Mouse (Mus musculus) CH12.LX (cell line): ENCODE data around the gene Qrich1. TPM values are rescaled to one million over a fixed set of nuclear protein-coding genes. Genes with fewer than 3 reads are reported as not detected.

Experiments used
- DNase-seq: peaks from one replicate; pipeline ENCODE4 v3.0.0-alpha.2; 2013; ENCODE audit errors: extremely low read depth
- H3K27ac ChIP-seq: 2 replicates; pipeline ENCODE4 v1.5.1; 2012; ENCODE audit warnings: low read depth, mild to moderate bottlenecking, control low read depth, moderate library complexity; ENCODE audit not compliant: insufficient read depth
- H3K27me3 ChIP-seq: replicated peaks from 2 replicates; pipeline ENCODE3; 2012; ENCODE audit warnings: inconsistent platforms
- H3K36me3 ChIP-seq, 2 experiments: replicated peaks in 1 of 2; 2 replicates each; pipeline versions ENCODE3 to v1.6.1; 2012; ENCODE audit warnings: inconsistent platforms in 1 of 2, low read length in 1 of 2, mild to moderate bottlenecking in 1 of 2, mixed read lengths in 1 of 2, moderate library complexity in 1 of 2; ENCODE audit not compliant: control insufficient read depth in 1 of 2, insufficient read depth in 1 of 2
- H3K4me1 ChIP-seq, 2 experiments: 2 replicates each; pipeline ENCODE4 v1.6.1; 2012; ENCODE audit warnings: inconsistent platforms in 1 of 2, moderate library complexity in 1 of 2; ENCODE audit not compliant: insufficient read depth in 2 of 2, control insufficient read depth in 1 of 2
- H3K4me2 ChIP-seq: 2 replicates; pipeline ENCODE4 v1.6.1; 2012; ENCODE audit warnings: low read depth, mild to moderate bottlenecking, control low read depth; ENCODE audit not compliant: poor library complexity, insufficient read depth, severe bottlenecking
- H3K4me3 ChIP-seq, 3 experiments: fragments of 150-350 bp in 1 of 3; sonication (generic) in 1 of 3; replicated peaks in 1 of 3; 2 replicates each; pipeline versions ENCODE3 to v1.5.1; 2011 to 2012; ENCODE audit warnings: low read depth in 2 of 3, low read length in 2 of 3, mild to moderate bottlenecking in 2 of 3, moderate library complexity in 2 of 3, control low read depth in 1 of 3, improper control_type of control experiment in 1 of 3, inconsistent platforms in 1 of 3, mixed read lengths in 1 of 3; ENCODE audit not compliant: poor library complexity in 1 of 3
- H3K79me2 ChIP-seq: replicated peaks from 2 replicates; pipeline ENCODE4 v1.6.1; 2012; ENCODE audit warnings: mild to moderate bottlenecking, moderate library complexity; ENCODE audit not compliant: control insufficient read depth, poor library complexity, insufficient read depth, severe bottlenecking; ENCODE audit errors: extremely low read depth
- H3K9ac ChIP-seq: 2 replicates; pipeline ENCODE4 v1.6.1; 2012; ENCODE audit warnings: low read depth, mild to moderate bottlenecking, control low read depth, moderate library complexity; ENCODE audit not compliant: insufficient read depth
- H3K9me3 ChIP-seq: replicated peaks from 2 replicates; pipeline ENCODE3; 2012; ENCODE audit warnings: low read length, inconsistent platforms, mixed read lengths
- BHLHE40 ChIP-seq: IDR thresholded peaks from 2 replicates; pipeline ENCODE4 v1.6.1; 2011; ENCODE audit warnings: mild to moderate bottlenecking, low read depth, low read length, improper control_type of control experiment
- CHD1 ChIP-seq: IDR thresholded peaks from 2 replicates; pipeline ENCODE4 v1.6.1; 2012; ENCODE audit warnings: low read depth, low read length, improper control_type of control experiment, inconsistent platforms
- CHD2 ChIP-seq: IDR thresholded peaks from 2 replicates; pipeline ENCODE4 v1.6.1; 2011; ENCODE audit warnings: low read length, improper control_type of control experiment
- CTCF ChIP-seq, 2 experiments: IDR thresholded peaks in 1 of 2; conservative IDR thresholded peaks in 1 of 2; 2 replicates each; pipeline ENCODE4 v1.5.1; 2011 to 2012; ENCODE audit warnings: low read depth in 2 of 2, low read length in 2 of 2, improper control_type of control experiment in 1 of 2, inconsistent platforms in 1 of 2, mild to moderate bottlenecking in 1 of 2, moderate library complexity in 1 of 2
- E2F4 ChIP-seq: IDR thresholded peaks from 2 replicates; pipeline ENCODE4 v1.6.1; 2011; ENCODE audit warnings: low read depth, low read length, improper control_type of control experiment; ENCODE audit not compliant: insufficient replicate concordance
- ELF1 ChIP-seq: IDR thresholded peaks from 2 replicates; pipeline ENCODE4 v1.6.1; 2014; ENCODE audit warnings: low read depth, mild to moderate bottlenecking, inconsistent platforms, low read length, improper control_type of control experiment
- EP300 ChIP-seq: IDR thresholded peaks from 2 replicates; pipeline ENCODE4 v1.6.1; 2011; ENCODE audit warnings: low read length, improper control_type of control experiment
- ETS1 ChIP-seq: conservative IDR thresholded peaks from 2 replicates; pipeline ENCODE4 v1.6.1; 2012; ENCODE audit warnings: low read depth, mild to moderate bottlenecking, inconsistent platforms, low read length, improper control_type of control experiment, moderate library complexity
- GABPA ChIP-seq: IDR thresholded peaks from 2 replicates; pipeline ENCODE4 v1.6.1; 2012; ENCODE audit warnings: low read depth, low read length, improper control_type of control experiment, inconsistent platforms; ENCODE audit not compliant: insufficient replicate concordance
- HCFC1 ChIP-seq: IDR thresholded peaks from 2 replicates; pipeline ENCODE4 v1.6.1; 2012; ENCODE audit warnings: low read depth, mild to moderate bottlenecking, inconsistent platforms, low read length, improper control_type of control experiment
- IRF4 ChIP-seq: IDR thresholded peaks from 2 replicates; pipeline ENCODE4 v1.6.1; 2014; ENCODE audit warnings: low read depth, mild to moderate bottlenecking, inconsistent platforms, low read length, improper control_type of control experiment
- JUN ChIP-seq: IDR thresholded peaks from 2 replicates; pipeline ENCODE4 v1.6.1; 2011; ENCODE audit warnings: low read depth, mild to moderate bottlenecking, low read length, improper control_type of control experiment, moderate library complexity; ENCODE audit not compliant: insufficient read depth
- JUND ChIP-seq: conservative IDR thresholded peaks from 2 replicates; pipeline ENCODE4 v1.6.1; 2011; ENCODE audit warnings: low read depth, low read length, improper control_type of control experiment
- KAT2A ChIP-seq: IDR thresholded peaks from 2 replicates; pipeline ENCODE4 v1.6.1; 2012; ENCODE audit warnings: low read length, improper control_type of control experiment, inconsistent platforms; ENCODE audit not compliant: insufficient replicate concordance
- MAFK ChIP-seq: IDR thresholded peaks from 2 replicates; pipeline ENCODE4 v1.6.1; 2011; ENCODE audit warnings: low read length, improper control_type of control experiment; ENCODE audit not compliant: insufficient replicate concordance
- MAX ChIP-seq: IDR thresholded peaks from 2 replicates; pipeline ENCODE4 v1.6.1; 2011; ENCODE audit warnings: low read length, improper control_type of control experiment
- MAZ ChIP-seq: IDR thresholded peaks from 2 replicates; pipeline ENCODE4 v1.6.1; 2012; ENCODE audit warnings: low read depth, mild to moderate bottlenecking, inconsistent platforms, low read length, improper control_type of control experiment, moderate library complexity
- MEF2A ChIP-seq: IDR thresholded peaks from 2 replicates; pipeline ENCODE4 v1.6.1; 2014; ENCODE audit warnings: low read depth, mild to moderate bottlenecking, inconsistent platforms, low read length, improper control_type of control experiment, borderline replicate concordance
- MXI1 ChIP-seq: IDR thresholded peaks from 2 replicates; pipeline ENCODE4 v1.6.1; 2011; ENCODE audit warnings: mild to moderate bottlenecking, low read depth, low read length, improper control_type of control experiment
- MYC ChIP-seq: IDR thresholded peaks from 2 replicates; pipeline ENCODE4 v1.6.1; 2011; ENCODE audit warnings: low read depth, mild to moderate bottlenecking, improper control_type of control experiment, low read length
- NELFE ChIP-seq: IDR thresholded peaks from 2 replicates; pipeline ENCODE4 v1.6.1; 2011; ENCODE audit warnings: low read depth, low read length, improper control_type of control experiment
- NRF1 ChIP-seq: IDR thresholded peaks from 2 replicates; pipeline ENCODE4 v1.6.1; 2014; ENCODE audit warnings: low read depth, mild to moderate bottlenecking, inconsistent platforms, low read length, improper control_type of control experiment, moderate library complexity
- PAX5 ChIP-seq: IDR thresholded peaks from 2 replicates; pipeline ENCODE4 v1.6.1; 2012; ENCODE audit warnings: low read length, inconsistent platforms, mixed read lengths
- POLR2A ChIP-seq: IDR thresholded peaks from 2 replicates; pipeline ENCODE4 v1.6.1; 2011; ENCODE audit warnings: low read depth, mild to moderate bottlenecking, improper control_type of control experiment, low read length
- POLR2AphosphoS2 ChIP-seq: IDR thresholded peaks from 2 replicates; pipeline ENCODE4 v1.6.1; 2011; ENCODE audit warnings: low read depth, low read length, improper control_type of control experiment
- RAD21 ChIP-seq: IDR thresholded peaks from 2 replicates; pipeline ENCODE4 v1.6.1; 2011; ENCODE audit warnings: low read depth, mild to moderate bottlenecking, low read length, improper control_type of control experiment, moderate library complexity
- RCOR1 ChIP-seq: conservative IDR thresholded peaks from 2 replicates; pipeline ENCODE4 v1.6.1; 2012; ENCODE audit warnings: low read depth, mild to moderate bottlenecking, inconsistent platforms, low read length, improper control_type of control experiment
- SIN3A ChIP-seq: IDR thresholded peaks from 2 replicates; pipeline ENCODE4 v1.6.1; 2012; ENCODE audit warnings: low read length, improper control_type of control experiment, inconsistent platforms
- SMC3 ChIP-seq: IDR thresholded peaks from 2 replicates; pipeline ENCODE4 v1.6.1; 2011; ENCODE audit warnings: low read depth, low read length, improper control_type of control experiment
- TBP ChIP-seq: conservative IDR thresholded peaks from 2 replicates; pipeline ENCODE4 v1.6.1; 2011; ENCODE audit warnings: low read depth, low read length, improper control_type of control experiment
- TCF12 ChIP-seq: IDR thresholded peaks from 2 replicates; pipeline ENCODE4 v1.6.1; 2014; ENCODE audit warnings: low read depth, mild to moderate bottlenecking, inconsistent platforms, low read length, improper control_type of control experiment
- UBTF ChIP-seq: IDR thresholded peaks from 2 replicates; pipeline ENCODE4 v1.6.1; 2012; ENCODE audit warnings: low read depth, mild to moderate bottlenecking, inconsistent platforms, low read length, improper control_type of control experiment, moderate library complexity
- USF1 ChIP-seq: IDR thresholded peaks from 2 replicates; pipeline ENCODE4 v1.6.1; 2014; ENCODE audit warnings: low read depth, mild to moderate bottlenecking, inconsistent platforms, low read length, improper control_type of control experiment
- USF2 ChIP-seq: conservative IDR thresholded peaks from 2 replicates; pipeline ENCODE4 v1.6.1; 2011; ENCODE audit warnings: low read depth, low read length, improper control_type of control experiment
- ZC3H11A ChIP-seq: IDR thresholded peaks from 2 replicates; pipeline ENCODE4 v1.6.1; 2012; ENCODE audit warnings: low read depth, mild to moderate bottlenecking, inconsistent platforms, low read length, improper control_type of control experiment
- ZKSCAN1 ChIP-seq: IDR thresholded peaks from 2 replicates; pipeline ENCODE4 v1.6.1; 2012; ENCODE audit warnings: low read depth, inconsistent platforms, low read length, improper control_type of control experiment, borderline replicate concordance
- ZMIZ1 ChIP-seq: IDR thresholded peaks from 2 replicates; pipeline ENCODE4 v1.6.1; 2012; ENCODE audit warnings: low read depth, mild to moderate bottlenecking, inconsistent platforms, low read length, improper control_type of control experiment
- ZNF384 ChIP-seq: IDR thresholded peaks from 2 replicates; pipeline ENCODE4 v1.6.1; 2012; ENCODE audit warnings: low read depth, low read length, improper control_type of control experiment, inconsistent platforms
- dilution Hi-C: fragments of 300-500 bp; cut with MboI; formaldehyde crosslinking; loops from 2 replicates; pipeline ENCODE4 v1.14.3; 2020; ENCODE audit warnings: low sequenced_read_pairs; ENCODE audit not compliant: extremely low pct_unique_long_range_greater_than_20kb, extremely low pct_ligation_motif_present
- in situ Hi-C: fragments of 300-500 bp; cut with MboI; formaldehyde crosslinking; loops from 3 replicates; pipeline ENCODE4 v1.14.3; 2019; ENCODE audit warnings: low sequenced_read_pairs, low pct_ligation_motif_present, low pct_unique_long_range_greater_than_20kb, mixed read lengths
- polyA plus RNA-seq: library from polyadenylated mRNA; unstranded; fragments of >175 nt; gene quantifications from 2 replicates; pipeline ENCODE4 v1.2.1, GENCODE M21; 2012; ENCODE audit warnings: low read depth; ENCODE audit not compliant: insufficient read length
- total RNA-seq, 2 experiments: library from RNA; depleted of rRNA; stranded (reverse); fragments of 300-350 nt in 1 of 2; fragments of >200 nt in 1 of 2; gene quantifications; 2 replicates each; pipeline ENCODE4 v1.2.3; 2012 to 2014

The Qrich1 gene
- total and polyA plus RNA-seq, 3 experiments = 72.1 to 117 (median 104) TPM

DNA sequence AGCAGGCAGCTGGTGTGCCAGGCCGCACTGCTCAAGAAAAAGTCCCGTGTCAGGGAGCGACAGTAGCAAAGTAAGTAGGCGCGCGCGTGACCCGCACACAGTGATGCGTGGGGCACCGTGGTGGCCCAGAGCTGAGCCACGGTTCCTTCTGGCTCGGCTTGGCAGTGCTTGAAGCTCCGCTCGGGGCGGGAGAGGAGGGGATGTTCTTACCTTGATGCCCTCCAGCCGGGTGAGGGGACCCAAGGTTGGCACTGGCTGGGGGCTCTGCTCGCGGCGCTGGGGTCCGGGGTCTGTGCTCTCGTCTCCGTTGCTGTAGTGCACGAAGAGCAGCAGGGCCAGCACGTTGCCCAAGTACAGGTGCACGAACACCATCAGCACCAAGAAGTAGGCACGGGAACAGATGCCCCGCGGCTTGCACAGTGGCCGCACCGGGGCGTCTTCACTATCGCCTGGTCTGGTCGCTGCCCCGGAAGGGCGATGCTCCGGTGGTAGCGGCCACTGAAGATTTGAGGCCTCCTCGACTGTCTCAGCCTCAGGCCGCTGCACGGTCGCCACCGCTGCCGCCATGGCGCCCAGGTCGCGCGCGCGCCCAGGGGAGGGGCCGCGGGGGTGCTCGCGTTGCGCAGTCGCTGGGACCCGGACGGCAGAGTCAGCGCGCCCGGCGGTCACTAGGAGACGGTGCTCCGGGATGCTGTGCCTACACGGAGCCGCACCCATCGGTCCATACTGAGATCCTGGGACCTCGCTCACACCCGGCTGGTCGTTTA lies 80.6 kb downstream of the Qrich1 start, which contains the start of gene P4htm:
TSS of gene P4htm (minus strand) at position 670 of the 767 bp plus-strand sequence.
- peak within 1 kb of the TSS; percentile 62 to 72 (median 70) for H3K4me3 ChIP-seq
- H3K9me3 ChIP-seq = no peaks in the 10 kb centered on the region
- H3K27ac ChIP-seq = no peak within 1 kb of the TSS
- peak within 1 kb of the TSS; percentile 91 for H3K4me2 ChIP-seq
- in situ Hi-C loops = no loop called here
- dilution Hi-C loops = no loop called here
- H3K27me3 ChIP-seq = no peaks in the 10 kb centered on the region
- no peaks in the 10 kb centered on the region for H3K79me2 ChIP-seq
- peaks cover 2 to 29% of the 10 kb centered on the region in 2 experiments for H3K36me3 ChIP-seq
- H3K4me1 ChIP-seq = peaks cover 0 to 19% of the 10 kb centered on the region in 2 experiments; a peak in 2 of 4 replicates
- TF ChIP-seq CHD2 (no peak), NRF1 (peak; percentile 84), ZC3H11A (no peak), TCF12 (peak; percentile 74), SIN3A (no peak), JUN (no peak), BHLHE40 (peak; percentile 10; the same call in 1 of the 2 replicates), ELF1 (no peak; the same call in 1 of the 2 replicates), MXI1 (peak; percentile 53; the same call in 1 of the 2 replicates), MAFK (no peak), TBP (no peak), USF1 (no peak), RAD21 (no peak), GABPA (no peak), EP300 (no peak), UBTF (no peak; the same call in 1 of the 2 replicates), ZMIZ1 (no peak; the same call in 1 of the 2 replicates), KAT2A (0 out of 2 replicates have a peak, but pooled peaks have one; percentile 18), POLR2A (peak; percentile 82), SMC3 (no peak), IRF4 (peak; percentile 26; the same call in 1 of the 2 replicates), NELFE (peak; percentile 76), MAZ (peak; percentile 71; the same call in 1 of the 2 replicates), CTCF (conservative IDR thresholded peaks at IDR 0.05 in 1 of 2, IDR thresholded peaks at IDR 0.05 in 1 of 2; ENCODE audit: low read depth in 2 of 2, low read length in 2 of 2) (no peak), ETS1 (no peak), PAX5 (no peak), JUND (no peak), POLR2AphosphoS2 (no peak), RCOR1 (no peak), USF2 (no peak), MYC (no peak), ZKSCAN1 (no peak), MEF2A (0 out of 2 replicates have a peak, but pooled peaks have one; percentile 20), ZNF384 (no peak), HCFC1 (no peak; the same call in 1 of the 2 replicates), CHD1 (no peak), MAX (no peak), E2F4 (no peak)
- DNase-seq = peak; percentile 60
- peak within 1 kb of the TSS; percentile 63 for H3K9ac ChIP-seq
